Mouse (Mus musculus) bone marrow, adult 2 months (tissue): ENCODE measurements at regions not wholly inside any gene's neighbourhood (a gene's known extent, or its start where the extent isn't known, plus 50 kb on each side); places are given as distances from the start of the nearest gene placed in this dataset.

Experiments used
- CTCF ChIP-seq: fragments of 200-500 bp; IDR thresholded peaks from 2 replicates; pipeline ENCODE4 v1.5.1; 2011; ENCODE audit warnings: low read length, control low read depth; ENCODE audit not compliant: control insufficient read depth, insufficient read depth
- POLR2A ChIP-seq: fragments of 200-500 bp; IDR thresholded peaks from 2 replicates; pipeline ENCODE4 v1.6.1; 2011; ENCODE audit warnings: low read depth, mild to moderate bottlenecking, control low read depth, low read length, borderline replicate concordance; ENCODE audit not compliant: control insufficient read depth

GRCm38 (mm10) chr10:46321040-46321439 is 743.4 kb downstream of the Hace1 start:
- no peak for TF ChIP-seq POLR2A
- TF ChIP-seq CTCF: no peak
